Mouse (Mus musculus): ENCODE results near the gene Zmynd8. TPM values are rescaled to one million over a fixed set of nuclear protein-coding genes. Genes with fewer than 3 reads are reported as not detected.
"Not testable (repeated sequence)": the region's sequence is repeated elsewhere in the genome, so short reads cannot be mapped to it uniquely, and the experiment has no call there.

Zmynd8 gene
- total RNA-seq, 2 experiments from 2014 or later, result 119 to 184 TPM

DNA sequence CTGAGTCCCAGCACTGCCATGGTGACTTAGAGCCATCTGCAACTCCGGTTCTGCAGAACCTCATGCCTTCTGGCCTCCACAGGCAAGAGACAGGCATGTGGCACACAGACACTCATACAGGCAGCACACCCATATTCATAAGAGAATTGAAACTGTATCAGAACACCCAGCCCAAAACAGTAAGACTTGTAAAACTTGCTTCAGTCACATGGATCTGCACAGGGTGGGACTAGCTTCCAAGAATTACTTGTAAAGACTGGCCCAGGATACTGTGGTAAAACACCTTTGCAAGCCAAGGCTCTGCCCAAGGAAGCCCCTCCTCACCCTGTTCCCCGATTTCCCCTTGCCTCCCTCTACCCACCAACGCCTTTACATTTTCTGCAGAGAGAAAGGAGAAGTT is 78.7 kb downstream of the Zmynd8 start:
- intact Hi-C loops (cut with DNase I), result no loop called here
- DNase-seq (ENCODE audit: low spot score in 2 of 2), result no peak

DNA sequence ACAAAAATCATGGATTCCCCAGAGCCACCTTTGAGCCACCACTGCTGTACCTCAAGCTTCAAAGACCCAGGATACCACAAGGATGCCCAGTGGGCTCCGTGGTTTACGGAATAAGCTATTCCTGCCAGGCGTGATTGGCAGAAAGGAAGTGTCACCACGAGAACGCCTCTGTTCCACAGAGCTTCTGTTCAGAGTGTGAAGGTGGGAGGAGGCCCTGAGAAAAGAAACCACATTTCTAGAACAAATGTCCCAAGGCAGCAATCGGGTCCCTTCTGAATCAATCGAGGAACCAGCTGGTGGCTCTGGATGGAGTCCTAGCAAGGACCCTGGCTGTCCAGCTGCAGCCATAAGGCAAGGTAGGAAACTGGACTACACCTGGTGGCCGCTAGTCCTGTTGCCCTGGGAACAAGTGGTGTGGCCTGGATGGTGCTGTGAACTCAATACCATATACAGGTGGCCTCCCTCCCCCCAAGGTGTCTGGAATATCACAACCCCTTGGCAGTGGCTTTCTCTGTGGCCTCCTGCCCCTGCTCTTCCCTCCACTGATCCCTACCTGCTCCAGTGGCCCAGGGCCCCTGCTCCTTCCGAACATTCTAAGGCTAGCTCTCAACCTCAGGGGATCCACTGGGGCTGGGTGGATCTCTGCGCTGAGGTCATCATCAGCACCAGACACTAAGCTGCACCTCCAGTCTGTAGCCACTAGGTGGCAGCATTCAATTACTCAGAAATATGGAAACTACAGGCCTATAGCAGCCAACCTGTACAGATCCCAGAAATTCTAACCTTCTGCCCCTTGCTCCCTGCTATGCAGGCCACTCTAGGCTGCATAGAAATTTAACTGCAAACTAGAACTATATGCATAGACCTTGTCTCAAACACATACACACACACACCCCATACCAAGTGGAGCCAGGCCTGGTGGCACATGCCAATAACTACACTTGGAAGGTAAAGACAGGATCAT is 79.5 kb downstream of the Zmynd8 start:
- intact Hi-C loops (cut with DNase I), result loop anchor here (1.0 kb wide), 1 partner anchor 95 kb away; no protein-coding TSS in a partner anchor
- peak; percentile 77 to 78 for DNase-seq (ENCODE audit: low spot score in 2 of 2)

DNA sequence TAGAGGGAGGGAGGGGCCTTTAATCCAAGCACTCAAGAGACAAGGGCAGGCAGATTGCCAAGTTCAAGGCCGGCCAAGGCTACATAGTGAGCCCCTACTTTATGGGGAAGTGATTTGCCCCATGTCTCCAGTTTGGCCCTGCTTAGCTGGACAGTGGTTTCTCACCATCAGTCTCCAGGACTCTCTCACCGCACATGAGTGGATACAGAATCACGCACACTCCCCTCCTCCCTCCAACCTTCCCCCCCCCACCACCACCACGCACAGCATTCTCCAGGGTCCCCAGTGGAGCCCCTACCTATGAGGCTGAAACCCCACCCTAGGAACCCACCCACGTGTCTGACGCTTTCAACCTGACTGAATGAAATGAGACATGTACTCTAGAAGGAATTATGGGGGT is 80.2 kb downstream of the Zmynd8 start:
- DNase-seq (ENCODE audit: low spot score in 2 of 2), result no peak
- intact Hi-C loops (cut with DNase I), result no loop called here

DNA sequence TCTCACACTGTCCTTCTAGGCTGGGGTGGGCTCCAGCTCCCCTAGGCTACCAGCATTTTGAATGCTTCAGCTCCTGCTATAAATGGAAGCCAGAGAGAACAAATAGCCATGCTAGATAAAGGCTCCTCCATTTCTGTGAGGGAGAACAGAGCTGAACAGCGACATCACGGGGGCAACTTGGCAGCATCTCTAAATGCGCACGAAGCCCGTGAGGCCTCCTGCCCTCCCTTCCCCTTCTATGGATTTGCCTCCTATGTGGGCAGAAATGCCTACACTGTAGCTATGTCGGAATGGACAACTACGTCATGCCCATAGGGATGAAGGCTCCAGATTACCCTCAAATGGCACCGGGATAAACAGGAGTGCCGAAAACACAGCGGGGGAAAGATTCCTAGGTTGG is 81.4 kb downstream of the Zmynd8 start:
- intact Hi-C loops (cut with DNase I), result no loop called here
- DNase-seq (ENCODE audit: low spot score in 2 of 2), result peak; percentile 51 to 75

DNA sequence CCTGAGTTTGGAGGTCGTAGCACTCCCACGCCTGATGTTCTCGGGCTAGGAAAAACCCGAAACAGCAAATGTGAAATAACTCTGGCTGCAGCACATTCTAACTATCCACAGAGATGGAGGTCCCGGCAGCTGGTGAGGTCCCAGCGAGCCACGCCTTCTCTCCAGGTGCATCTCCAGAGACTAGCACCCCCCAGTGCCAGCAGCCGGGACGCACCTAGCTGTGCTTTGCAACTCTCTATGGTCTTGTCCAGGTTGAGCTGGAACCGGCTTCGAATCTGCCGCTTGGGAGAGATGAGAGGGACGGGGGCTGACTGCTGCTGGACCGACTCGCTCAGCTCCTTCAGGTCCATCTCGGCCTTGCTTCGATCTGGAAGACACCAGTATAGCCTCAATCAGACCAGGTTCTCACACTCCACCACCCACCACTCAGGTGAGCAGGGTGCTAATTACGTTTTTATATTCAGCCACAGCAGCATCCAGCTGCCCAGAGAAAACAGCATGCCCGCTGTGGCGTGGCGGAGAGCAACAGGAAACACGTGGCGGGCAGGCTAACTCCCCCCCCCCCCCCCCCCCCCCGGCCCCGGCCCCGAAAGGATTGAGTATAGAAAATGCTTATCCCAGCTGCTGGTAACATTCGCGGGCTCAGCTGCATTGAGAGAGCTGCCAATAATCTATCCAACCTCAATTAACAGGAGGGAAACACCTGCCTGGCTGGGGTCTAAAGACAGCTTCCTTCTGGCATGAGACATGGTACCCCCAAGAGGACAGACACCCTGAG is 83.5 kb downstream of the Zmynd8 start:
- intact Hi-C loops (cut with DNase I), result no loop called here
- no peak for DNase-seq (ENCODE audit: low spot score in 2 of 2)

DNA sequence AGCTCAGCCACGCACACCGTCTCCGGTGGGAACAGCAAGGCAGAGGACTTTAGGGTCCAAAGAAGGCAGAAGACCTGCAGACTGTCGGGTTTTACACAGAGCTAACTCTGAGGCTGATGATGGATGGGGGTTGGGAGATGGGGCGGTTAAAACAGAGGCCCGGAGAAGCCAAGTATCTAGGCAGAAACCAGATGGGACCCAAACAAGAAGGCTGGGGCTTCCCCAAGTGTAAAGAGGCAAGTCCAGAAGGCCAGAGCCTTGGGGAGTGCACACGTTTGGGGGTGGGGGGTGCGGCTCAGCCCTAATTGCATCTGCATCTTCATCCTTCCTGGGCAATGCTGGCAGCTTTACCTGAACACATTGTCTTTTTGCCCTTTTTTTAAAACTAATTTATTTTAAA is 85.9 kb downstream of the Zmynd8 start:
- intact Hi-C loops (cut with DNase I), result loop anchor here (5.0 kb wide), 1 partner anchor 249 kb away; no protein-coding TSS in a partner anchor
- no peak for DNase-seq (ENCODE audit: low spot score in 2 of 2)

DNA sequence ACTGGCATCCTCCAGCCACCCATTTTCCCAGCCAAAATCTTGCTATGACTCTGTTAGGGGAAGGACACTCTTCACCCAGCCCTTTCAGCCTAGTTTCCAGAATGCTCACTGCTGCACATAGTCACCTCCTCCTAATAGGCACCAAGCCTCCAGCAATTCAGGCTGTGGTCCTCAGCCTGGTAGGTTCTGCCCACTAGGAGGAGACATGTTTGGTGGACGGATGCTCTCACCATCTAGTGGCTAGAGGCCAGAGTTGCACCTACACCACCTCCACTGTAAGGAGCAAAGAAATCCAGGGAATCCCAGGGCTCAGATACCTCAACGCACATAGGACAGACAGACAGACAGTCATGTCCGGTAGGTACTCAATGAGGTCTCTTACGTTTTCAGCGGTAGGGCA is 87.3 kb downstream of the Zmynd8 start:
- peak in 1 of 2 experiments; percentile 57 for DNase-seq (ENCODE audit: low spot score in 2 of 2)
- intact Hi-C loops (cut with DNase I), result loop anchor here (5.0 kb wide), 1 partner anchor 251 kb away; no protein-coding TSS in a partner anchor

DNA sequence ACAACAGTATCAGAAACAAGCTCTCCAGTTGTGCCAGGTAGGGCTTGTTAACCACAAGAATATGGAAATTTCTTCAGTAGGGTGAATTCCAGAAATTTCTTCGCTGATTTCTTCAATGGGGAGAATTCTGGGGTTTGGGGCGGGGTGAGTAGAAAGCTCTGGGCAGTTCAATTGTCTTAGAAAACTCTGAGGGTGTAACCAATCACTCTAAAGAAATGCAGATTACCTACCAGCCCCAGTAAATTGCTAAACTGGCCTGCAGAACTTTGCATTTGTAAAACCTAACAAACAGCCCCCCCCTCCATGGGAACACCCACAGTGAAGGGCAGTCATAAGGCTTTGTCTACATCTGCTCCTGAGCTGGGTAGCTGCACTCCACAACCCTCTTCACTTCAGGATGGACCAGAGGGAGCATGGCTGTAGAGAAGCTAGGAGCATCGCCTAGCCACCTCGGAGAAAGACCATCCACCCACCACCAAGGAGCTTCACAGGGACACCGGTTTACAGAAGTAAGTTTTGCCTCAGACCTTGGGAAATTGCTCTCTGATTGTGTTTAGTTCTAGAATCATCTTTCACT is 88.8 kb downstream of the Zmynd8 start:
- DNase-seq (ENCODE audit: low spot score in 2 of 2), result no peak
- intact Hi-C loops (cut with DNase I), result loop anchor here (5.0 kb wide), 1 partner anchor 252 kb away; no protein-coding TSS in a partner anchor

DNA sequence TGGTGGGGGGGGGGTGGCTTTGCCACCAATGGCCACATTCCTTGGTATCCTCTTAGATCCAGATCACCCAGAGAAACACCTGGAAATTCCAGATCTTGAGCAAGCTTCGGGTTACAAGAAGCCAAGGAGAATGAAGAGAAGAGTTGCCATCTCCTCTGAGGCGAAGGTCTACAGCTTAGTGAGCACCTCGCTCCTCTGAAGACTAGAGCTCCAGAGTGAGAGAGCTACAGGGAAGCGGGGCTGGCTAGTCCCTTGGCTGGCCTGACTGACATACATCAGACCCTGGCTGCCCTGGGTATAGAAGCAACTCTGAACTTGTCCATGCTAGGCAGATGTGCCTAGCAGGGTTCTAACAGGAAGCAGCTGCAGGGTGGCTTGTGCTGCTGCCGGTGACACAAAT is 89.7 kb downstream of the Zmynd8 start:
- intact Hi-C loops (cut with DNase I), result no loop called here
- DNase-seq (ENCODE audit: low spot score in 2 of 2), result no peak

DNA sequence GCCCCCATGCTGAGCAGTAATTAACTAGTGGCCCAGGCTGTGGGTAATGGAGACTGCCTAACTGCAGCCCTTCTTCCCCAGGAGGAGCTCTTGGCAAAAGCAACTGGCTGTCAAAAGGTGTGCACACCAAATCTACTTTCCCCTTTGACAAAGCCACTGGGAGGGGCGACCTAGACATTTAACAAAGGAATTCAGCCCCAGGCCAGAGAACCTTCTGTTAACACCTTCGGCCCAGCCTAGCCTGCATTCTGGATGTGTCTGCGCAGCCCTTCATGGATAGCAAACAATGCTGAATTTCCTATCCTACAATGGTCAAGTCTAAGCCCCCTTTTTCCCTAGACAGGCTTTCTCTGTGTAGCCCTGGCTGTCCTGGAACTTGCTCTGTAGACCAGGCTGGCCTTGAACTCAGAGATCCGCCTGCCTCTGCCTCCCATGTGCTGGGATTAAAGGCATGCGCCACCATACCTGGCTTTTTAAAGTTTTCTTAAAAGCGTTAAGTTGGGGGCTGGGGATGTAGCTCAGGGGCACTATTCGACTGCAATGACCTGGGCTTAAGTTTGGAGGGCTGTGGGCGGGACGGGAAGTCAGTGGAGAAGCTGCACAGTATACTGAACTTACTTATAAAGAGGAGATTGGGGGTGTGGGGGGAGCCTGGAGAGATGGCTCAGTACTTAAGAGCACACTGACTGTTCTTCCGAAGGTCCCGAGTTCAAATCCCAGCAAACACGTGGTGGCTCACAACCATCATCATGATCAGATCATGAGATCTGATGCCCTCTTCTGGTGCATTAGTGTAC is 90.4 kb downstream of the Zmynd8 start:
- intact Hi-C loops (cut with DNase I), result no loop called here
- DNase-seq (ENCODE audit: low spot score in 2 of 2), result no peak

DNA sequence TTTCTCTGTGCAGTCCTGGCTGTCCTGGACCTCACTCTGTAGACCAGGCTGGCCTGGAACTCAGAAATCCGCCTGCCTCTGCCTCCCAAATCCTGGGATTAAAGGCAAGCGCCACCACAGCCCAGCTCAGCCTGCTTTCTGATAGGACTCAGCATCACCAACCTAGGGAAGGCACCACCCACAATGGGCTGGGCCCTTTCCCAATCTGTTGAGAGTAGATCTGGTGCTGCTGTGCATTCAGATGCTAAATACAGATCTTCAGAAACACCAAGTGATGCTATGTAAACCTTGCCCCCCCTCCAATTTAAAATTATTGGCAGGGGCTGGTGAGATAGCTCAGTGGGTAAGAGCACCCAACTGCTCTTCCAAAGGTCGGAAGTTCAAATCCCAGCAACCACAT is 98.6 kb downstream of the Zmynd8 start:
- intact Hi-C loops (cut with DNase I); DNase-seq (ENCODE audit: low spot score in 2 of 2): not testable (repeated sequence)

DNA sequence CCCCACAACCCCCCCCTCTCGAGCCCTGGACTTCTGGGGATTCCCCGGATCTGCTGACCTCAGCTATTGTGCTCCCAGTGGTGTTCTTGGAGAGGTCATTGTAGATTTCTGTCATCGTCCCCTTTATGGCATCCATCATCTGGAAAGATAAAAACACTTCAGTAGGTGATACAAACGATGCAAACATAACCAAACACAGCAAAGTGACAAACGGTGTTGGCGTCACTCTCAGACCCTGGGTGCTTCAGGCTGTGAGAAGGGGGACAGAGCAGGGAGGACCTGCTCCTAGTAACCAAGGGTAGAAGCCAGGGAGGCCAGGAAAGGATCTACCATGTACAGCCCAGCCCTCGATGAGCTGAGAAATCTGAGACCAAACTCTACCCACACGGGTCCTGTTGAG is 100.9 kb downstream of the Zmynd8 start:
- no peak for DNase-seq (ENCODE audit: low spot score in 2 of 2)
- intact Hi-C loops (cut with DNase I), result no loop called here

DNA sequence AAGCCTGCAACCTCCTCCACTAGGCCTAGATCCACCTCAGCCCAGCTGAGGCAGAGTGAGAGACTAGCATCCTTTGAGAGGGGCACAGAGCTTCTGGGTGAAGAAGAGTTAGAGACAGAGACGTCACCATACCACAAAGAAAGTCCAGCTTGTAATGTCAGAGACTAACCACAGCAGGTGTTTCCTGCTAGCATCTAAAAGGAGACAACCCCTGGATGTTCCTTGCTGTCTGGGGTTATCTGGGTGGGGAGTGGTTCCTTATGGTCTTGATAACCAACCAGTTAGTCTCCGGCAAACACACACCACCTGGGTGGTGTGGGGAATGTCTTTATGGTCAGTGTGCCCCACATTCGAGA is 105.6 kb downstream of the Zmynd8 start:
- no peak for DNase-seq (ENCODE audit: low spot score in 2 of 2)

DNA sequence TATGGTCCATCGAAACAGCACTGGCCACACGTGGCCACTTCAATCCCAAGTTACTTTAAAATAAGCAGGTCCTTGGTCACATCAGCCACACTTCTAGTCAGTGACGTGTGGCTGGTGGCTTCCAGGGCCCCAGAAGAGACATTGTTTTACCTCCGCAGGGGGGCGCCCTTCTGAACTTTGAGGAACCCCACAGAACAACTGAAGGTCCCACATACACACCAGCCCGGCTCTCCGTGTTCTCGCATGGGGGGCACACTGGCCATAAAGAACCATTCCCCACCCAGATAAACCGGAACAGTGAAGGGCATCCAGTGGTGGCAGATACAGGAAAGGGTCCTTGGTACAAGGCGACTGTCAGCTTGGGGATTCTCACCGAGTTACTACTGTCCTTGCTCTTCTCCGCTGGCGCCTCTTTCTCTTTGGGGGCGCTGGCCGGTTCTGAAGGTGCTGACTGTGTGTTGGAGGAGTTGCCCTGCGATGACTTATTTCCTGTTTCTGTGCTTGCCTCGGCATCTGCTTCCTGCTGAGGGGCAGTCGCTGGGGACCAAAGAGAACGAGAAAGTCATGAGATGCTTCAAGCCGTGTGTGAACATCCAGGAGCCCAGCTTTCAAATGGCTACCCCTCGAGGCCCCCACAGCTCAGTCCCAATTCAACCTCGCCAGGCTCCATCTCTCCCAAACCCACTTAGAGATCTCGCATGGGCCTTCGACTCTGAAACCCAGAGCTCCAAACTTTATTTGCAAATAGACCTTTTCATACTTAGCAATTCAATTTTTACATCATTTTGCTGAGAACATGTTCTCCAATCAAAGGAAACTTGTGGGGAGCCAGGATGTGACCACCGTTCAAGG is 106.2 kb downstream of the Zmynd8 start:
- DNase-seq (ENCODE audit: low spot score in 2 of 2), result no peak
- intact Hi-C loops (cut with DNase I), result no loop called here

More for the DNA sequence above, 105.6 kb downstream of the Zmynd8 start:
- intact Hi-C loops (cut with DNase I), result no loop called here

DNA sequence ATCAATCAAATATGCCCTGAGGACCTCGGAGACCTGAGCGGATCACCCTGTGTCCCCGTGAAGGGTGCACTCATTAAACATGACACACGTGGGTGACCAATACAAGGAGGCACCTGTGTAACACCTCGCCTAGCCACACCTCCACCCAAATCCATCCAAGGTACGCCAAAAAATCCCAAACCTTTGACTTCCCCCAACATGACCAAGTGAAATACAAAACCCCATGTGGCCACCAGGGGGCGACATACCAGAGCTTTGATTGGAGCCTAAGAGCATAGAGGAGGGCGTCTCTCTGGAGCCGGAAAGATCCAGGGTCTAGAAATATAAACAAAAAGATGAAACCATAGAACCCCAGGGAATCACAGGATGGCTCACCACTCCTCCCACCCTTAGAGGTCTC is 107.2 kb downstream of the Zmynd8 start:
- DNase-seq (ENCODE audit: low spot score in 2 of 2), result no peak

DNA sequence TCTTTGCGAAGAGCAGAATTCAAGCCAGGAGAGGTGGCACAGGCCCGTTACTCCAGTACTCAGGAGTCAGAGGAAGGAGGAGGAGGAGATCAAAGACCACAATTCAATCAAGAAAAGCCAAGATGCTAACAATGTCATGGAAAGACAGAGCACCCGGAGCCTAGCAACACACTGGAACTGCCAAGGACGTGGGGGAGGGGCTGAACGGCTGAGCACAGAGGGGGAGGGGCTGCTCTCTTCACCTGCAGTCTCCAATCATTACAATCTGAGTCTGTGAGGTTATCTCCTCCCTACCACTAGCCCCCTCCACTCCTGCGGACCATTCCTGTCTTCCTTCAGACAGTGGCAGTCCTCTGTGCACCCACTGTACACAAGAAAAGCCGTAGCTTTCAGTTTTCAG is 107.8 kb downstream of the Zmynd8 start:
- intact Hi-C loops (cut with DNase I), result no loop called here
- no peak for DNase-seq (ENCODE audit: low spot score in 2 of 2)

More for the DNA sequence above, 107.2 kb downstream of the Zmynd8 start:
- intact Hi-C loops (cut with DNase I), result no loop called here

DNA sequence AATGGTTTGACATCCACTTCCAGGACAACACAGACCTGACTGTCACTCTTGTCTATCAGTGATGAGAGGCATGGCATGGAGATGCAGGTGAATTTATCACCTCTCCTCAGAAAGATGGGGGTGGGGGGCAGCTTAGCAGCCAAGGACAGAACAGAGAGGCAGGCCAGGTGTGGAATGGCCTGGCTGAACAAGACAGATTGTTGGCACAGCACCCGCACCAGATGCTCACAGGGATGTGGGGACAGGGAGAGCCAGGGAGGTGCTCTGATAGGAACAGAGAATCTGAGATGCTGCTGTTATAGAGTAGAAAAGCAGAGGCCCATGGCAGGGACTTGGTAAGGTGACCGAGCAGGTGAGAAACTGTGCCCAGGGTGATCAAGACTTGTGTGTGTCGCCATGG is 109.1 kb downstream of the Zmynd8 start:
- intact Hi-C loops (cut with DNase I), result loop anchor here (10.0 kb wide), 1 partner anchor 125 kb away; no protein-coding TSS in a partner anchor
- no peak for DNase-seq (ENCODE audit: low spot score in 2 of 2)

DNA sequence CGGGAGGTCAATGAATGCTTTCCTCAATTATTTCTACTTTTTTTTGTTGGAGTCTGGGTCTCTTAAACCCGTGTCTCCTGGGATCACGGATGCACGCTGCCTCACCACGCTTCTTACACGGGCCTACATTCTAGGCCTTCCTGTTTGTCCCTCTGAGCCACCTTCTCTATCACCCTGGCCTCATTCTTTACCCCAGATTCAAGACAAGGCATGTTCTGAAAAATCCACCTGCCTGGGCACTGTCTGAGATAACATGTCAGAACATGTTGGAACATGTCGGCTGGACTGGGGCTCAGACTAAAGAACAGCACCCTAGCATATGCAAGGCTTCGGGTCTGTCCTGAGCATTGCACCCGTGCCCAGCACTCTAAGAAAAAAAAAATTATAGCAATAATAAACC is 110.0 kb downstream of the Zmynd8 start:
- DNase-seq (ENCODE audit: low spot score in 2 of 2), result no peak

More for the DNA sequence above, 110.0 kb downstream of the Zmynd8 start:
- intact Hi-C loops (cut with DNase I), result loop anchor here (10.0 kb wide), 1 partner anchor 126 kb away; no protein-coding TSS in a partner anchor
